Mouse (Mus musculus): ENCODE results near the gene Tpbpb. TPM values are rescaled to one million over a fixed set of nuclear protein-coding genes. Genes with fewer than 3 reads are reported as not detected.
"Not testable (repeated sequence)": the region's sequence is repeated elsewhere in the genome, so short reads cannot be mapped to it uniquely, and the experiment has no call there.

Gene Tpbpb
- polyA plus RNA-seq (2015; fragmentation: Nextera tagmentation; extraction: Ambion mirVana) = not detected in 2 replicates

- not testable (repeated sequence) for H3K9ac ChIP-seq (ENCODE audit: low read length); H3K4me3 ChIP-seq (replicated peaks; ENCODE audit: low read length); H3K9me3 ChIP-seq (replicated peaks; ENCODE audit: control insufficient read depth, low read length); ATAC-seq (ENCODE audit: insufficient read depth, low FRiP score); H3K36me3 ChIP-seq (ENCODE audit: control insufficient read depth, insufficient read depth, low read length); H3K27ac ChIP-seq (ENCODE audit: low read length); H3K4me2 ChIP-seq (ENCODE audit: low read depth, low read length); H3K27me3 ChIP-seq (ENCODE audit: control insufficient read depth, insufficient read depth, low read length); H3K4me1 ChIP-seq (ENCODE audit: control insufficient read depth, insufficient read depth, low read length)
- 84% methylated on average over 2 of the region's 2 CpGs for WGBS
These were observed at the start of gene Tpbpb for GRCm38 (mm10) chr13:60904780-60905179. Gene Tpbpb (minus strand): TSS chr13:60904880.

DNA sequence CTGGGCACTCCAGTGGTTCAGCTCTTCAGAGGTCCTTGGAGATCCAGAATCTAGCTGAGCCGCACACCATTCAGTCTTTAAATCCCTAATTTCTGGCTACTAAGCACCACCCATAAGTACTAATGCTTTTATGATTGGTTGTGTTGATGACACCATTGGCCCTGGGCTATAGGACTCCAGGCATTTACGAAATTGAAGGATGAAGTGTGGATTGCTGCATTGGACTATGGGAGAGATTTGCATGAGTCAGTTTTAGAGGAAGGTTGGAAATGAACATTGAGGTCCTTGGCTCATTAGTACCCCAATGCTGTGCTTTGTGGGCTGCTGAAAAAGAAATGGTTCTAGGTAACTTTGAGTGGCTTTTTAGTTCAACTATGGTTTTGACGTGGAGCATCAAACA is 37.2 kb upstream of the Tpbpb start, which contains the start of gene Tpbpa:
Gene Tpbpa (minus strand): TSS at position 101 of the 400 bp plus-strand sequence.
- ATAC-seq (ENCODE audit: insufficient read depth, low FRiP score); H3K4me2 ChIP-seq (ENCODE audit: low read depth, low read length); H3K27ac ChIP-seq (ENCODE audit: low read length); H3K4me1 ChIP-seq (ENCODE audit: control insufficient read depth, insufficient read depth, low read length); H3K36me3 ChIP-seq (ENCODE audit: control insufficient read depth, insufficient read depth, low read length); H3K9ac ChIP-seq (ENCODE audit: low read length); H3K4me3 ChIP-seq (replicated peaks; ENCODE audit: low read length); H3K9me3 ChIP-seq (replicated peaks; ENCODE audit: control insufficient read depth, low read length); H3K27me3 ChIP-seq (ENCODE audit: control insufficient read depth, insufficient read depth, low read length): not testable (repeated sequence)
- WGBS = 73% methylated on average over 3 of the region's 3 CpGs

DNA sequence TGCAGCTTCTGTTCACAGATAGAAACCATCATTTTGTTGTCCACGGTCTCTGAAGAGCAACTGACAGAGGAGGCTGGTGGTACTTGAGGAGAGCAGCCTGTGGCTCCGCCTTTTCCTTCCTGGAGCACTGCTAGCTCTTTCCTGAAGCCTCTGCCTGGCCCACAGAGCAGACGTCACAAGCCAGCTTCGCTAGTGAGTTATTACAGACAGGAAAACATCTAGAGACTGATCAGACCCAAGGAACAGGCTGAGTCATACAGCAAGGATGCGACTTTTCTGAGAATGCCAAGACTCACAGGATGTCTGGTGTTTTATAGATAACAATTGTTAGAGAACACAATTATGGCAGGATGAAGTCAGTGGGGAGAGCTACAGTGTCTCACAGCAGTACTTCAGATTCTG is 31.8 kb upstream of the Tpbpb start, which contains the start of the genes Gm49391 and Ctla2a:
Gene Gm49391 (minus strand): TSS at position 72 of the 402 bp plus-strand sequence.
Gene Ctla2a (minus strand): TSS at position 126 of the 402 bp plus-strand sequence.
- H3K4me3 ChIP-seq (replicated peaks; ENCODE audit: low read length) = no peak within 1 kb of the TSS
- H3K27me3 ChIP-seq (ENCODE audit: control insufficient read depth, insufficient read depth, low read length) = no peaks in the 10 kb centered on the region
- H3K27ac ChIP-seq (ENCODE audit: low read length) = no peak within 1 kb of the TSS
- no peaks in the 10 kb centered on the region for H3K4me1 ChIP-seq (ENCODE audit: control insufficient read depth, insufficient read depth, low read length)
- ATAC-seq (ENCODE audit: insufficient read depth, low FRiP score) = peak; percentile 62; the same call in 1 of the 2 replicates
- H3K36me3 ChIP-seq (ENCODE audit: control insufficient read depth, insufficient read depth, low read length) = no peaks in the 10 kb centered on the region
- H3K9me3 ChIP-seq (replicated peaks; ENCODE audit: control insufficient read depth, low read length) = no peaks in the 10 kb centered on the region
- 57% methylated on average over 5 of the region's 5 CpGs for WGBS
- H3K9ac ChIP-seq (ENCODE audit: low read length) = no peak within 1 kb of the TSS
- no peak within 1 kb of the TSS for H3K4me2 ChIP-seq (ENCODE audit: low read depth, low read length)

- WGBS = 79% methylated on average over 2 of the region's 2 CpGs
These were observed 30.8 kb upstream of the Tpbpb start, which contains the start of gene Gm49393 for GRCm38 (mm10) chr13:60935490-60935889. Gene Gm49393 (minus strand): TSS chr13:60935590.

DNA sequence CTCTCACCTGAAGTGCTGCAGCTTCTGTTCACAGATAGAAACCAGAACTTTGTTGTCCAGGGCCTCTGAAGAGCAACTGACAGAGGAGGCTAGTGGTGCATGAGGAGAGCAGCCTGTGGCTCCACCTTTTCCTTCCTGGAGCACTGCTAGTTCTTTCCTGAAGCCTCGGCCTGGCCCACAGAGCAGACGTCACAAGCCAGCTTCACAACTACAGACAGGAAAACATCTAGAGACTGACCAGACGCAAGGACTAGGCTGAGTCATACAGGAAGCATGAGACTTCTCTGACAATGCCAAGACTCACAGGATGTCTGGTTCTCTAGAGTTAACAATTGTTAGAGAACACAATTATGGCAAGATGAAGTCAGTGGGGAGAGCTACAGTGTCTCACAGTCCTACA is 7.4 kb downstream of the Tpbpb start, which contains the start of gene Ctla2b:
Gene Ctla2b (minus strand): TSS at position 120 of the 400 bp plus-strand sequence.
- H3K27me3 ChIP-seq (ENCODE audit: control insufficient read depth, insufficient read depth, low read length) = no peaks in the 10 kb centered on the region
- ATAC-seq (ENCODE audit: insufficient read depth, low FRiP score) = peak; percentile 47
- H3K9me3 ChIP-seq (replicated peaks; ENCODE audit: control insufficient read depth, low read length) = no peaks in the 10 kb centered on the region
- no peaks in the 10 kb centered on the region for H3K4me1 ChIP-seq (ENCODE audit: control insufficient read depth, insufficient read depth, low read length)
- H3K27ac ChIP-seq (ENCODE audit: low read length) = no peak within 1 kb of the TSS
- H3K4me2 ChIP-seq (ENCODE audit: low read depth, low read length) = no peak within 1 kb of the TSS
- no peaks in the 10 kb centered on the region for H3K36me3 ChIP-seq (ENCODE audit: control insufficient read depth, insufficient read depth, low read length)
- 61% methylated on average over 3 of the region's 3 CpGs for WGBS
- H3K9ac ChIP-seq (ENCODE audit: low read length) = no peak within 1 kb of the TSS
- H3K4me3 ChIP-seq (replicated peaks; ENCODE audit: low read length) = no peak within 1 kb of the TSS

More at GRCm38 (mm10) chr13:60935490-60935889, 30.8 kb upstream of the Tpbpb start, which contains the start of gene Gm49393:
- not testable (repeated sequence) for ATAC-seq (ENCODE audit: insufficient read depth, low FRiP score); H3K27me3 ChIP-seq (ENCODE audit: control insufficient read depth, insufficient read depth, low read length); H3K9ac ChIP-seq (ENCODE audit: low read length); H3K4me2 ChIP-seq (ENCODE audit: low read depth, low read length); H3K4me1 ChIP-seq (ENCODE audit: control insufficient read depth, insufficient read depth, low read length); H3K36me3 ChIP-seq (ENCODE audit: control insufficient read depth, insufficient read depth, low read length); H3K27ac ChIP-seq (ENCODE audit: low read length); H3K9me3 ChIP-seq (replicated peaks; ENCODE audit: control insufficient read depth, low read length); H3K4me3 ChIP-seq (replicated peaks; ENCODE audit: low read length)

GRCm38 (mm10) chr13:60896794-60897193 is 7.9 kb downstream of the Tpbpb start, which contains the start of gene Gm49392:
Gene Gm49392 (minus strand): TSS chr13:60896894.
- H3K27ac ChIP-seq (ENCODE audit: low read length); H3K36me3 ChIP-seq (ENCODE audit: control insufficient read depth, insufficient read depth, low read length); ATAC-seq (ENCODE audit: insufficient read depth, low FRiP score); H3K9me3 ChIP-seq (replicated peaks; ENCODE audit: control insufficient read depth, low read length); H3K4me1 ChIP-seq (ENCODE audit: control insufficient read depth, insufficient read depth, low read length); H3K27me3 ChIP-seq (ENCODE audit: control insufficient read depth, insufficient read depth, low read length); H3K4me2 ChIP-seq (ENCODE audit: low read depth, low read length); H3K4me3 ChIP-seq (replicated peaks; ENCODE audit: low read length); H3K9ac ChIP-seq (ENCODE audit: low read length): not testable (repeated sequence)
- WGBS = 91% methylated on average over 7 of the region's 8 CpGs

- no peak overlapping the region for H3K9ac ChIP-seq (ENCODE audit: low read length)
- no peaks in the 10 kb centered on the region for H3K4me1 ChIP-seq (ENCODE audit: control insufficient read depth, insufficient read depth, low read length)
- H3K4me3 ChIP-seq (replicated peaks; ENCODE audit: low read length) = no peak overlapping the region
- no peaks in the 10 kb centered on the region for H3K9me3 ChIP-seq (replicated peaks; ENCODE audit: control insufficient read depth, low read length)
- no peak overlapping the region for H3K4me2 ChIP-seq (ENCODE audit: low read depth, low read length)
- no peaks in the 10 kb centered on the region for H3K36me3 ChIP-seq (ENCODE audit: control insufficient read depth, insufficient read depth, low read length)
- no peak overlapping the region for H3K27ac ChIP-seq (ENCODE audit: low read length)
- no peak for ATAC-seq (ENCODE audit: insufficient read depth, low FRiP score)
- no peaks in the 10 kb centered on the region for H3K27me3 ChIP-seq (ENCODE audit: control insufficient read depth, insufficient read depth, low read length)
These were observed 9.1 kb downstream of the Tpbpb start for GRCm38 (mm10) chr13:60895406-60896160.

- no peak for ATAC-seq (ENCODE audit: insufficient read depth, low FRiP score)
- no peak overlapping the region for H3K4me2 ChIP-seq (ENCODE audit: low read depth, low read length)
- no peak overlapping the region for H3K4me3 ChIP-seq (replicated peaks; ENCODE audit: low read length)
- no peak overlapping the region for H3K27ac ChIP-seq (ENCODE audit: low read length)
- no peaks in the 10 kb centered on the region for H3K36me3 ChIP-seq (ENCODE audit: control insufficient read depth, insufficient read depth, low read length)
- no peak overlapping the region for H3K9ac ChIP-seq (ENCODE audit: low read length)
- no peaks in the 10 kb centered on the region for H3K9me3 ChIP-seq (replicated peaks; ENCODE audit: control insufficient read depth, low read length)
- no peaks in the 10 kb centered on the region for H3K4me1 ChIP-seq (ENCODE audit: control insufficient read depth, insufficient read depth, low read length)
- 76% methylated on average over 1 of the region's 1 CpGs for WGBS
- H3K27me3 ChIP-seq (ENCODE audit: control insufficient read depth, insufficient read depth, low read length) = no peaks in the 10 kb centered on the region
These were observed 12.4 kb downstream of the Tpbpb start for GRCm38 (mm10) chr13:60892301-60892700.

DNA sequence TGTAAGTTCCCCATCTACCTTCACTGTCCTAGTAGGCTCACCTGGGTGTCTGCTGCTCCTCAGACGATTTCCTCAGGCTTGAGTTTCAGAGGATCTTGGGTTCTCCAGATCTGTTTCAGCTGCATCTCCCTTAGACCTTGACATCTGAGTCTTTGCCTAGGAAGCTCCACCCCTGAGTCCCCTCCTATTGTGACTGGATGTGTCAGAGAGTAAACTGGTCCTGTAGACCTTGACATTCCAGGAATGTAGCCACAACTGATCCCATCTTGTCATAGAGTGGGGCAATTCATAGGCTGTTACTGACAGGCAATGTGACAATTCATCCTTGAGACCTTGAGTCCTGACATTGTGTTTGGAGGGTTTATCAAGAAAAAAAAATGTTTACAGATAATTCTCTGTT is 40.4 kb downstream of the Tpbpb start, which contains the start of gene 4930486L24Rik:
Gene 4930486L24Rik (minus strand): TSS at position 195 of the 400 bp plus-strand sequence.
- H3K9ac ChIP-seq (ENCODE audit: low read length) = no peak within 1 kb of the TSS
- H3K9me3 ChIP-seq (replicated peaks; ENCODE audit: control insufficient read depth, low read length) = no peaks in the 10 kb centered on the region
- no peaks in the 10 kb centered on the region for H3K36me3 ChIP-seq (ENCODE audit: control insufficient read depth, insufficient read depth, low read length)
- H3K27me3 ChIP-seq (ENCODE audit: control insufficient read depth, insufficient read depth, low read length) = no peaks in the 10 kb centered on the region
- no peaks in the 10 kb centered on the region for H3K4me1 ChIP-seq (ENCODE audit: control insufficient read depth, insufficient read depth, low read length)
- 58% methylated on average over 1 of the region's 1 CpGs for WGBS
- H3K4me3 ChIP-seq (replicated peaks; ENCODE audit: low read length) = no peak within 1 kb of the TSS
- no peak within 1 kb of the TSS for H3K4me2 ChIP-seq (ENCODE audit: low read depth, low read length)
- no peak for ATAC-seq (ENCODE audit: insufficient read depth, low FRiP score)
- H3K27ac ChIP-seq (ENCODE audit: low read length) = no peak within 1 kb of the TSS

Data from stomach, embryonic 16.5 days (tissue).